Mouse (Mus musculus) splenic B cell, adult 2 months (primary cell): ENCODE results near the gene Vmn1r119.
"Not testable (repeated sequence)": the region's sequence is repeated elsewhere in the genome, so short reads cannot be mapped to it uniquely, and the experiment has no call there.

ENCODE experiments used
- DNase-seq: peaks from one replicate; pipeline ENCODE4 v3.0.0-alpha.2; 2011; ENCODE audit warnings: low read depth, low spot score
- H3K27me3 ChIP-seq: 2 replicates; pipeline ENCODE4 v1.6.1; 2012; ENCODE audit warnings: mild to moderate bottlenecking, low read length, moderate library complexity, mixed read lengths; ENCODE audit not compliant: control insufficient read depth, poor library complexity, insufficient read depth, severe bottlenecking
- H3K36me3 ChIP-seq: 2 replicates; pipeline ENCODE4 v1.6.1; 2012; ENCODE audit warnings: mild to moderate bottlenecking, low read length, moderate library complexity, mixed read lengths; ENCODE audit not compliant: control insufficient read depth, poor library complexity, insufficient read depth, severe bottlenecking

Gene Vmn1r119

GRCm38 (mm10) chr7:21012355-21012754 lies at the start of gene Vmn1r119:
Gene Vmn1r119 (minus strand): TSS chr7:21012455.
- not testable (repeated sequence) for DNase-seq, H3K27me3 ChIP-seq

GRCm38 (mm10) chr7:21053684-21054083 lies 41.4 kb upstream of the Vmn1r119 start, which contains the start of gene Vmn1r120:
Gene Vmn1r120 (minus strand): TSS chr7:21053784.
- H3K27me3 ChIP-seq, H3K36me3 ChIP-seq, DNase-seq: not testable (repeated sequence)

More at GRCm38 (mm10) chr7:21012355-21012754, at the start of gene Vmn1r119:
- H3K36me3 ChIP-seq: not testable (repeated sequence)
